Mouse (Mus musculus): ENCODE results near the gene Dap. TPM values are rescaled to one million over a fixed set of nuclear protein-coding genes. Genes with fewer than 3 reads are reported as not detected.
A peak's percentile ranks its signal among the peaks of the same experiment; 100 is the strongest.

Gene Dap
- polyA plus RNA-seq, 1 experiment: 34.9 TPM

GRCm38 (mm10) chr15:31195776-31196175 lies 28.3 kb upstream of the Dap start:
- Histone ChIP-seq H3K4me1 (replicated peaks; ENCODE audit: control insufficient read depth, insufficient read depth, low read length) (no peaks in the 10 kb centered on the region), H3K27me3 (ENCODE audit: control insufficient read depth, insufficient read depth, low read length) (no peaks in the 10 kb centered on the region), H3K36me3 (ENCODE audit: control insufficient read depth, insufficient read depth, low read length) (no peaks in the 10 kb centered on the region), H3K4me3 (ENCODE audit: control insufficient read depth, insufficient read depth, low read length) (no peak overlapping the region), H3K27ac (ENCODE audit: control insufficient read depth, insufficient read depth, low read length) (no peak overlapping the region)
- 81% methylated on average over 6 of the region's 6 CpGs for WGBS
- TF ChIP-seq POLR2A (IDR thresholded peaks at IDR 0.05; ENCODE audit: control insufficient read depth, extremely low read depth, insufficient read depth, low read length, poor library complexity): no peak
- no peak for TF ChIP-seq CTCF (IDR thresholded peaks at IDR 0.05; ENCODE audit: borderline replicate concordance, control insufficient read depth, extremely low read depth, insufficient read depth, low read length, poor library complexity)
- DNase-seq: no peak

- no peak overlapping the region for H3K27ac ChIP-seq (ENCODE audit: control insufficient read depth, insufficient read depth, low read length)
- TF ChIP-seq POLR2A (IDR thresholded peaks at IDR 0.05; ENCODE audit: control insufficient read depth, extremely low read depth, insufficient read depth, low read length, poor library complexity): no peak
- TF ChIP-seq CTCF (IDR thresholded peaks at IDR 0.05; ENCODE audit: borderline replicate concordance, control insufficient read depth, extremely low read depth, insufficient read depth, low read length, poor library complexity): no peak
- DNase-seq: no peak
Observed at GRCm38 (mm10) chr15:31207346-31208093, 16.6 kb upstream of the Dap start.

GRCm38 (mm10) chr15:31211910-31212309 lies 12.2 kb upstream of the Dap start:
- H3K27me3 ChIP-seq (ENCODE audit: control insufficient read depth, insufficient read depth, low read length): no peaks in the 10 kb centered on the region
- H3K4me1 ChIP-seq (replicated peaks; ENCODE audit: control insufficient read depth, insufficient read depth, low read length): no peaks in the 10 kb centered on the region
- H3K4me3 ChIP-seq (ENCODE audit: control insufficient read depth, insufficient read depth, low read length): no peak overlapping the region
- TF ChIP-seq POLR2A (IDR thresholded peaks at IDR 0.05; ENCODE audit: control insufficient read depth, extremely low read depth, insufficient read depth, low read length, poor library complexity) (no peak), CTCF (IDR thresholded peaks at IDR 0.05; ENCODE audit: borderline replicate concordance, control insufficient read depth, extremely low read depth, insufficient read depth, low read length, poor library complexity) (no peak)
- no peaks in the 10 kb centered on the region for H3K36me3 ChIP-seq (ENCODE audit: control insufficient read depth, insufficient read depth, low read length)
- no peak overlapping the region for H3K27ac ChIP-seq (ENCODE audit: control insufficient read depth, insufficient read depth, low read length)
- no peak for DNase-seq
- 69% methylated on average over 7 of the region's 7 CpGs for WGBS

More at GRCm38 (mm10) chr15:31207346-31208093, 16.6 kb upstream of the Dap start:
- H3K27me3 ChIP-seq (ENCODE audit: control insufficient read depth, insufficient read depth, low read length): no peaks in the 10 kb centered on the region
- H3K4me3 ChIP-seq (ENCODE audit: control insufficient read depth, insufficient read depth, low read length): no peak overlapping the region
- 95% methylated on average over 9 of the region's 9 CpGs for WGBS
- H3K4me1 ChIP-seq (replicated peaks; ENCODE audit: control insufficient read depth, insufficient read depth, low read length): no peaks in the 10 kb centered on the region
- H3K36me3 ChIP-seq (ENCODE audit: control insufficient read depth, insufficient read depth, low read length): no peaks in the 10 kb centered on the region

- no peak overlapping the region for H3K4me3 ChIP-seq (ENCODE audit: control insufficient read depth, insufficient read depth, low read length)
- no peaks in the 10 kb centered on the region for H3K27me3 ChIP-seq (ENCODE audit: control insufficient read depth, insufficient read depth, low read length)
- TF ChIP-seq CTCF (IDR thresholded peaks at IDR 0.05; ENCODE audit: borderline replicate concordance, control insufficient read depth, extremely low read depth, insufficient read depth, low read length, poor library complexity): no peak
- TF ChIP-seq POLR2A (IDR thresholded peaks at IDR 0.05; ENCODE audit: control insufficient read depth, extremely low read depth, insufficient read depth, low read length, poor library complexity): no peak
- 91% methylated on average over 3 of the region's 3 CpGs for WGBS
- H3K36me3 ChIP-seq (ENCODE audit: control insufficient read depth, insufficient read depth, low read length): no peaks in the 10 kb centered on the region
- H3K4me1 ChIP-seq (replicated peaks; ENCODE audit: control insufficient read depth, insufficient read depth, low read length): no peaks in the 10 kb centered on the region
- no peak for DNase-seq
- H3K27ac ChIP-seq (ENCODE audit: control insufficient read depth, insufficient read depth, low read length): no peak overlapping the region
Observed at GRCm38 (mm10) chr15:31213619-31214270, 10.4 kb upstream of the Dap start.

GRCm38 (mm10) chr15:31222216-31222615 lies 1.9 kb upstream of the Dap start:
- peak; percentile 43 for DNase-seq
- TF ChIP-seq CTCF (IDR thresholded peaks at IDR 0.05; ENCODE audit: borderline replicate concordance, control insufficient read depth, extremely low read depth, insufficient read depth, low read length, poor library complexity) (no peak), POLR2A (IDR thresholded peaks at IDR 0.05; ENCODE audit: control insufficient read depth, extremely low read depth, insufficient read depth, low read length, poor library complexity) (no peak)
- Histone ChIP-seq H3K27ac (ENCODE audit: control insufficient read depth, insufficient read depth, low read length) (peak overlapping the region; percentile 85), H3K27me3 (ENCODE audit: control insufficient read depth, insufficient read depth, low read length) (no peaks in the 10 kb centered on the region), H3K36me3 (ENCODE audit: control insufficient read depth, insufficient read depth, low read length) (no peaks in the 10 kb centered on the region), H3K4me3 (ENCODE audit: control insufficient read depth, insufficient read depth, low read length) (no peak overlapping the region), H3K4me1 (replicated peaks; ENCODE audit: control insufficient read depth, insufficient read depth, low read length) (peaks cover 26% of the 10 kb centered on the region)
- WGBS: 8% methylated on average over 6 of the region's 6 CpGs

- peaks cover 26% of the 10 kb centered on the region for H3K4me1 ChIP-seq (replicated peaks; ENCODE audit: control insufficient read depth, insufficient read depth, low read length)
- TF ChIP-seq POLR2A (IDR thresholded peaks at IDR 0.05; ENCODE audit: control insufficient read depth, extremely low read depth, insufficient read depth, low read length, poor library complexity) (no peak), CTCF (IDR thresholded peaks at IDR 0.05; ENCODE audit: borderline replicate concordance, control insufficient read depth, extremely low read depth, insufficient read depth, low read length, poor library complexity) (no peak)
- 53% methylated on average over 15 of the region's 15 CpGs for WGBS
Observed at GRCm38 (mm10) chr15:31223596-31224134, 449 bp upstream of the Dap start.

More at GRCm38 (mm10) chr15:31223596-31224134, 449 bp upstream of the Dap start:
- H3K36me3 ChIP-seq (ENCODE audit: control insufficient read depth, insufficient read depth, low read length): no peaks in the 10 kb centered on the region
- no peak for DNase-seq
- H3K27me3 ChIP-seq (ENCODE audit: control insufficient read depth, insufficient read depth, low read length): no peaks in the 10 kb centered on the region
- peak overlapping the region; percentile 9 for H3K27ac ChIP-seq (ENCODE audit: control insufficient read depth, insufficient read depth, low read length)
- peak overlapping the region; percentile 51 for H3K4me3 ChIP-seq (ENCODE audit: control insufficient read depth, insufficient read depth, low read length)
